Mouse (Mus musculus): Measurements from ENCODE around the gene Enkd1. TPM values are rescaled to one million over a fixed set of nuclear protein-coding genes. Genes with fewer than 3 reads are reported as not detected.

The Enkd1 gene
- polyA plus RNA-seq, 1 experiment from 2014 or later, result 27.0 TPM

- Histone ChIP-seq H3K9ac (ENCODE audit: low read length) (no peak overlapping the region), H3K4me1 (replicated peaks; ENCODE audit: control insufficient read depth, insufficient read depth, low read length) (no peaks in the 10 kb centered on the region; the same call in 1 of the 2 replicates), H3K9me3 (ENCODE audit: control insufficient read depth, low read length) (no peaks in the 10 kb centered on the region), H3K4me2 (ENCODE audit: low read depth, low read length) (no peak overlapping the region), H3K36me3 (ENCODE audit: control insufficient read depth, insufficient read depth, low read length) (peaks cover 3% of the 10 kb centered on the region; the same call in 1 of the 2 replicates), H3K27me3 (ENCODE audit: control insufficient read depth, insufficient read depth, low read depth, low read length) (no peaks in the 10 kb centered on the region), H3K4me3 (ENCODE audit: low read length) (no peak overlapping the region), H3K27ac (ENCODE audit: low read length) (no peak overlapping the region)
- 48% methylated on average over 14 of the region's 14 CpGs for WGBS
- ATAC-seq (ENCODE audit: low read depth), result no peak
Measured at GRCm38 (mm10) chr8:105688242-105688752, 19.7 kb downstream of the Enkd1 start.

- Histone ChIP-seq H3K9ac (ENCODE audit: low read length) (no peak overlapping the region), H3K4me2 (ENCODE audit: low read depth, low read length) (no peak overlapping the region), H3K36me3 (ENCODE audit: control insufficient read depth, insufficient read depth, low read length) (peaks cover 10% of the 10 kb centered on the region; the same call in 1 of the 2 replicates), H3K4me1 (replicated peaks; ENCODE audit: control insufficient read depth, insufficient read depth, low read length) (no peaks in the 10 kb centered on the region; the same call in 1 of the 2 replicates), H3K9me3 (ENCODE audit: control insufficient read depth, low read length) (no peaks in the 10 kb centered on the region), H3K4me3 (ENCODE audit: low read length) (no peak overlapping the region), H3K27ac (ENCODE audit: low read length) (no peak overlapping the region), H3K27me3 (ENCODE audit: control insufficient read depth, insufficient read depth, low read depth, low read length) (no peaks in the 10 kb centered on the region)
- WGBS, result 62% methylated on average over 8 of the region's 8 CpGs
- ATAC-seq (ENCODE audit: low read depth), result no peak
Measured at GRCm38 (mm10) chr8:105687512-105687911, 20.5 kb downstream of the Enkd1 start.

GRCm38 (mm10) chr8:105686551-105686950 is 21.5 kb downstream of the Enkd1 start:
- ATAC-seq (ENCODE audit: low read depth), result no peak
- Histone ChIP-seq H3K27ac (ENCODE audit: low read length) (no peak overlapping the region), H3K36me3 (ENCODE audit: control insufficient read depth, insufficient read depth, low read length) (peaks cover 17% of the 10 kb centered on the region), H3K27me3 (ENCODE audit: control insufficient read depth, insufficient read depth, low read depth, low read length) (no peaks in the 10 kb centered on the region), H3K9ac (ENCODE audit: low read length) (no peak overlapping the region), H3K4me2 (ENCODE audit: low read depth, low read length) (no peak overlapping the region), H3K9me3 (ENCODE audit: control insufficient read depth, low read length) (no peaks in the 10 kb centered on the region), H3K4me1 (replicated peaks; ENCODE audit: control insufficient read depth, insufficient read depth, low read length) (no peaks in the 10 kb centered on the region; the same call in 1 of the 2 replicates), H3K4me3 (ENCODE audit: low read length) (no peak overlapping the region)
- 62% methylated on average over 6 of the region's 6 CpGs for whole genome bisulfite sequencing

GRCm38 (mm10) chr8:105685796-105686308 is 22.2 kb downstream of the Enkd1 start, which contains the start of gene Carmil2:
Gene Carmil2 (plus strand): TSS chr8:105686274.
- Histone ChIP-seq H3K27ac (ENCODE audit: low read length) (0 out of 2 replicates have a peak within 1 kb of the TSS, but pooled peaks have one; percentile 3), H3K9ac (ENCODE audit: low read length) (peak within 1 kb of the TSS; percentile 29), H3K4me3 (ENCODE audit: low read length) (peak within 1 kb of the TSS; percentile 6; the same call in 1 of the 2 replicates), H3K27me3 (ENCODE audit: control insufficient read depth, insufficient read depth, low read depth, low read length) (no peaks in the 10 kb centered on the region), H3K36me3 (ENCODE audit: control insufficient read depth, insufficient read depth, low read length) (peaks cover 23% of the 10 kb centered on the region), H3K4me1 (replicated peaks; ENCODE audit: control insufficient read depth, insufficient read depth, low read length) (no peaks in the 10 kb centered on the region; the same call in 1 of the 2 replicates), H3K4me2 (ENCODE audit: low read depth, low read length) (peak within 1 kb of the TSS; percentile 37), H3K9me3 (ENCODE audit: control insufficient read depth, low read length) (no peaks in the 10 kb centered on the region)
- ATAC-seq (ENCODE audit: low read depth), result peak; percentile 55
- WGBS, result 9% methylated on average over 26 of the region's 26 CpGs

GRCm38 (mm10) chr8:105685325-105685724 is 22.7 kb downstream of the Enkd1 start:
- Histone ChIP-seq H3K4me2 (ENCODE audit: low read depth, low read length) (peak overlapping the region; percentile 37; the same call in 1 of the 2 replicates), H3K4me3 (ENCODE audit: low read length) (no peak overlapping the region), H3K4me1 (replicated peaks; ENCODE audit: control insufficient read depth, insufficient read depth, low read length) (no peaks in the 10 kb centered on the region; the same call in 1 of the 2 replicates), H3K27ac (ENCODE audit: low read length) (no peak overlapping the region), H3K36me3 (ENCODE audit: control insufficient read depth, insufficient read depth, low read length) (peaks cover 27% of the 10 kb centered on the region), H3K9ac (ENCODE audit: low read length) (no peak overlapping the region), H3K9me3 (ENCODE audit: control insufficient read depth, low read length) (no peaks in the 10 kb centered on the region), H3K27me3 (ENCODE audit: control insufficient read depth, insufficient read depth, low read depth, low read length) (no peaks in the 10 kb centered on the region)
- ATAC-seq (ENCODE audit: low read depth), result no peak
- WGBS, result 82% methylated on average over 7 of the region's 7 CpGs

GRCm38 (mm10) chr8:105677891-105678290 is 30.1 kb downstream of the Enkd1 start:
- no peak overlapping the region for H3K4me2 ChIP-seq (ENCODE audit: low read depth, low read length)
- H3K36me3 ChIP-seq (ENCODE audit: control insufficient read depth, insufficient read depth, low read length), result peaks cover 65% of the 10 kb centered on the region
- H3K27me3 ChIP-seq (ENCODE audit: control insufficient read depth, insufficient read depth, low read depth, low read length), result no peaks in the 10 kb centered on the region
- H3K4me3 ChIP-seq (ENCODE audit: low read length), result no peak overlapping the region
- ATAC-seq (ENCODE audit: low read depth), result no peak
- 76% methylated on average over 1 of the region's 1 CpGs for WGBS
- H3K9ac ChIP-seq (ENCODE audit: low read length), result no peak overlapping the region
- no peaks in the 10 kb centered on the region for H3K4me1 ChIP-seq (replicated peaks; ENCODE audit: control insufficient read depth, insufficient read depth, low read length)
- H3K27ac ChIP-seq (ENCODE audit: low read length), result no peak overlapping the region
- no peaks in the 10 kb centered on the region for H3K9me3 ChIP-seq (ENCODE audit: control insufficient read depth, low read length)

GRCm38 (mm10) chr8:105661167-105661566 is 46.8 kb downstream of the Enkd1 start:
- 62% methylated on average over 3 of the region's 3 CpGs for WGBS
- H3K27ac ChIP-seq (ENCODE audit: low read length), result no peak overlapping the region
- no peak overlapping the region for H3K9ac ChIP-seq (ENCODE audit: low read length)
- ATAC-seq (ENCODE audit: low read depth), result no peak; the same call in 1 of the 2 replicates
- no peaks in the 10 kb centered on the region for H3K9me3 ChIP-seq (ENCODE audit: control insufficient read depth, low read length)
- H3K27me3 ChIP-seq (ENCODE audit: control insufficient read depth, insufficient read depth, low read depth, low read length), result no peaks in the 10 kb centered on the region
- H3K4me3 ChIP-seq (ENCODE audit: low read length), result no peak overlapping the region
- no peak overlapping the region for H3K4me2 ChIP-seq (ENCODE audit: low read depth, low read length)
- H3K4me1 ChIP-seq (replicated peaks; ENCODE audit: control insufficient read depth, insufficient read depth, low read length), result no peaks in the 10 kb centered on the region
- H3K36me3 ChIP-seq (ENCODE audit: control insufficient read depth, insufficient read depth, low read length), result peaks cover 21% of the 10 kb centered on the region

GRCm38 (mm10) chr8:105657641-105658040 is 50.4 kb downstream of the Enkd1 start:
- H3K9me3 ChIP-seq (ENCODE audit: control insufficient read depth, low read length), result no peaks in the 10 kb centered on the region
- H3K4me3 ChIP-seq (ENCODE audit: low read length), result no peak overlapping the region
- H3K27ac ChIP-seq (ENCODE audit: low read length), result no peak overlapping the region
- H3K4me2 ChIP-seq (ENCODE audit: low read depth, low read length), result no peak overlapping the region
- no peak for ATAC-seq (ENCODE audit: low read depth)
- no peaks in the 10 kb centered on the region for H3K27me3 ChIP-seq (ENCODE audit: control insufficient read depth, insufficient read depth, low read depth, low read length)
- H3K36me3 ChIP-seq (ENCODE audit: control insufficient read depth, insufficient read depth, low read length), result peaks cover 7% of the 10 kb centered on the region
- H3K9ac ChIP-seq (ENCODE audit: low read length), result no peak overlapping the region
- H3K4me1 ChIP-seq (replicated peaks; ENCODE audit: control insufficient read depth, insufficient read depth, low read length), result no peaks in the 10 kb centered on the region

Data from lung, embryonic 16.5 days (tissue).